Mouse (Mus musculus): ENCODE measurements around the gene Plppr3.

Plppr3 gene

DNA sequence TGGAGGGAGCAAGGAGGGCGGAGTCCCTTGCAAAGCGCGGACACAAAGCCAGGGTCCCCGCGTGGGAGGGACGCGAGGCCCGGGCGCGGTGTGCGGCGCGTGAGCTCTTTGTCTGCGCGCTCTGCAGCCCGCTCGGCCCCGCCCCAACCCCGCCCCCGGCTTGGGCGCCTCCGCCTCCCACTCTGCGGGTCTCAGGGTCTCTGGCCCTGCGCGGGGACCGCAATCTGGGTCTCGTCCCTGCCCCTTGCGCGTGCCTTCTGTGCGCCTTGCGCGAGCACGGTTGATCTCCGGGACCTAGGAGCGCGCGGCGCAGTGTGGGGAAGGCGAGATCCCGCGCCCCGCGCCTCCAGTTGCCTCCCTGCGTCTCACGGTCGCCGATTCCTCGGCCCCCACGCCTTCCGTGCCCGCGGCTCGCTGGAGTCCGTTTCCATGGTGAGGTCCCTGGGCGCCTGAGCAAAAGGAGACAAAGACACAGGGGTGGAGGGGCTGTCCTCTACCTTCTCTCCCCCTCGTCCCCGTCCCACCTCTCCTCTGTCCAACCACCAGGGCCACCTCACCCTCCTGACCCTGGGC is at the start of gene Plppr3, which contains the start of gene Prtn3:
Plppr3 (minus strand) TSS at position 345 of the 573 bp plus-strand sequence.
Prtn3 (plus strand) TSS at position 187 of the 573 bp plus-strand sequence.
- DNase-seq (ENCODE audit: low spot score in 2 of 2): no peak

DNA sequence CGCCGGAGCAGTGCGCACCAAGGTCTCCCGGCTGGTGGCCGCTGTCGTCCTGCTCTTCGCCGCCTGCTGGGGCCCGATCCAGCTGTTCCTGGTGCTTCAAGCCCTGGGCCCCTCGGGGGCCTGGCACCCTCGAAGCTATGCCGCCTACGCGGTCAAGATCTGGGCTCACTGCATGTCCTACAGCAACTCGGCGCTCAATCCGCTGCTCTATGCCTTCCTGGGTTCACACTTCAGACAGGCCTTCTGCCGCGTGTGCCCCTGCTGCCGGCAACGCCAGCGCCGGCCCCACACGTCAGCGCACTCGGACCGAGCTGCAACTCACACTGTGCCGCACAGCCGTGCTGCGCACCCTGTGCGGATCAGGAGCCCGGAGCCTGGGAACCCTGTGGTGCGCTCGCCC is 47.1 kb upstream of the Plppr3 start:
- DNase-seq (ENCODE audit: low spot score in 2 of 2): no peak

DNA sequence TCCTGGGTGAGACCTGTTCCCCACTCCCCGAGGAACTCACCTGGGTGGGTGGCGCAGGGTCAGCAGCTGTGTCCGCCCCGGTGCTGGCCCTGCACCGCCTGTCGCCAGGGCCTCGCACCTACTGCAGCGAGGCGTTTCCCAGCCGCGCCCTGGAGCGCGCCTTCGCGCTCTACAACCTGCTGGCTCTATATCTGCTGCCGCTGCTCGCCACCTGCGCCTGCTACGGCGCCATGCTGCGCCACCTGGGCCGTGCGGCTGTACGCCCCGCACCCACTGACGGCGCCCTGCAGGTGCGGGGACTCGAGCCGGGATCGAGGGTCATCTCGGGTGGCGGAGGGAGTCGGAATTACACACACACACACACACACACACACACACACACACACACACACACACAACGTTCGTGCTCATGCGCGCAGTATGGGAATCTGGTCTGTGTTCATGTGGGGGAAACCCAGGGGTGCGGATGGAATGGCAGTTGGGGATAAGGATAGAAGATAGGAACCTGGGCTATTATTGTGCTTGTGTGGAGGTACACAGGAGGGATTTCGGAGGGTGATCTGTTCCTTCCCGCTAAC is 46.6 kb upstream of the Plppr3 start, which contains the start of gene R3hdm4:
R3hdm4 (minus strand) TSS at position 251 of the 578 bp plus-strand sequence.
- no peak for DNase-seq (ENCODE audit: low spot score in 2 of 2)

DNA sequence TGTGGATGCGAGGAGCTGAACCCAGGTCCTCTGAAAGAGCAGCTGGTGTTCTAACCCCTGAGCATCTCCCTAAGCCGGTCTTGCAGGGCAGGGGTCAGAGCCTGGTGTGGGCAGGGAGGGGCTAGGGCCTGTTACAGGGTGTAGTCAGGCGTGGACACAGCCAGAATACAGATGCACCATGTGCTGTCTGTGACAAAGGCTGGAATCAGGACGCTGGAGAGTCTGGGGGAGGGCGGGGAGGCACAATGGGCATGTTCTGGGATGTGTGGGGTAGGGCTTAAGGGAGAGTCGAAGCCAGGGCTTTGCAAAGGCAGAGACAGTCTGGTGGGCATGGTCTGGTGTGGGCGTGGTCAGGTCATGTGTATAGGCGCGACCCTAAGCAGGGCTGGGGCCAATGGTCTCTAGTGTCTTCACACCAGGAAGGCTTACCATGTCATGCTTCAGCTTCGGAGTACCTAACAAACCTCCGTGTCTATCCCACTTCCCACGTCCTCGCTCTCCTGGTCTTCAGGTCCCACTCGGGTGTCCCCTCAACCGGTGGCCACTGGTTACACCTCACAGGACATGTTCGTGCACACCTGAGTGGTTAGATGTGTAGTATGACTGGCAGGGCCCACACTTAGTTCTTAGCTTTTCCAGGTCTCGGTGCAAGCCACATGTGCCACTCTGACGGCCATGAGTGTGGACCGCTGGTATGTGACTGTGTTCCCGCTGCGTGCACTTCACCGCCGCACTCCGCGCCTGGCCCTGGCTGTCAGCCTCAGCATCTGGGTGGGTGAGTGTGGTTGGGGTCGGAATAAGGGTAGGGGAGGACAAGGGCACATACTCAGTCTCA is 45.8 kb upstream of the Plppr3 start:
- no peak for DNase-seq (ENCODE audit: low spot score in 2 of 2)

DNA sequence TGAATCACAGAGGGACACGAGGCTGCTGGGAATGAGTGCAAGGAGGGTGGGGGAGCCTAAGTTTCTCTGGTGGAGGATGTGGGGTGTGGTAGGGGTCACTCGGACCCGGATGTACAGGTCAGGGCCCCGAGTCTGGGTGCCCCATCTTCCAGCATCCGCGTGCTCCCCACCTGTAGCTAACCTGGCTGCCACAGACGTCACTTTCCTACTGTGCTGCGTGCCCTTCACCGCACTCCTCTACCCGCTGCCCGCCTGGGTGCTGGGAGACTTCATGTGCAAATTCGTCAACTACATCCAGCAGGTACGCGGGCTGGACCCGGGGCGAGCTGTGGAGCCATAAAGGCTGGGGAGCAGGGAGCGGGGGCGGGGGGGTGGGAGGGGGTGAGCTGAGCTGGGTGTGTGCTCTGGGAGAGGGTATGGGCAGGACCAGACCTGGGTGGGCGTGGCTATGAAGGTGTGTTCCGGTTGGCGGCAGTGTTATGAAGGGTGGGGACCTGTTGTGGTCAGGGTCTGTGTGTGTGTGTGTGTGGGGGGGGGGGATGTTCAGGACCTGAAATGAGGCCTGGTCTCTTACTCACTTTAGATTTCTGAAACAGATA is 44.9 kb upstream of the Plppr3 start:
- no peak for DNase-seq (ENCODE audit: low spot score in 2 of 2)

DNA sequence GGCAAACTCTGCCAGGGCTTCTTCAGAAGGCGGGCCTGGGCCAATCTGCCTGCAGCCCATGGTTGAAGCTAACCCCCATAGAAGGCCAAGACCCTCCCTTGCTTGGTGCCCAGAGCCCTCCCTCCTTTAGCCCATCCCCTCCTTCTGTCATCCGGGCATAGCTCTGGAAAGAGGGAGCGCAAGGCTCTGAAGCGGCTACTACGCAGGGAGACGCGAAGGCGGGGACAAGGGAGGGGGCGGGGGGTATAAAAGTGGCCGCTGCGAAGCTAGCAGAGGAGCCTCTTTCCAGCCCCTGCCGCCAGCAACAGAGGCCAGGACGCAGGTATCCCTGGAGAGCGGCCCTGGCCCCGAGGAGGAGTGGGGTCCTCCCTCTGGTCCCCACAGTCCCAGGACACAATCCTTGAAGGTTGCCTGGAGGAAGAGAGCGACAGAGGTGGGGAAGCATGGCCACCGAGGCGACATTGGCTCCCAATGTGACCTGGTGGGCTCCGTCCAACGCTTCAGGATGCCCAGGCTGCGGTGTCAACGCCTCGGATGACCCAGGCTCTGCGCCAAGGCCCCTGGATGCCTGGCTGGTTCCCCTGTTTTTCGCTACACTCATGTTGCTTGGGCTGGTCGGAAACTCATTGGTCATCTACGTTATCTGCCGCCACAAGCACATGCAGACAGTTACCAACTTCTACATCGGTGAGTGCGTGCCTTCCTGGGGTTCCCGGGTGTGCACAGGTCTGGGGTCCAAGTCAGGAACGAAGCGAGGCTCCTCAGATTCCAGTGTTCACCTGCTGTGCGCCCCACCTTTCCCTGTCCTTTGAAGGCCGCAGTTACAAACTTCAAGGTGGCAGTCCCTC is 44.0 kb upstream of the Plppr3 start:
- DNase-seq (ENCODE audit: low spot score in 2 of 2): no peak

DNA sequence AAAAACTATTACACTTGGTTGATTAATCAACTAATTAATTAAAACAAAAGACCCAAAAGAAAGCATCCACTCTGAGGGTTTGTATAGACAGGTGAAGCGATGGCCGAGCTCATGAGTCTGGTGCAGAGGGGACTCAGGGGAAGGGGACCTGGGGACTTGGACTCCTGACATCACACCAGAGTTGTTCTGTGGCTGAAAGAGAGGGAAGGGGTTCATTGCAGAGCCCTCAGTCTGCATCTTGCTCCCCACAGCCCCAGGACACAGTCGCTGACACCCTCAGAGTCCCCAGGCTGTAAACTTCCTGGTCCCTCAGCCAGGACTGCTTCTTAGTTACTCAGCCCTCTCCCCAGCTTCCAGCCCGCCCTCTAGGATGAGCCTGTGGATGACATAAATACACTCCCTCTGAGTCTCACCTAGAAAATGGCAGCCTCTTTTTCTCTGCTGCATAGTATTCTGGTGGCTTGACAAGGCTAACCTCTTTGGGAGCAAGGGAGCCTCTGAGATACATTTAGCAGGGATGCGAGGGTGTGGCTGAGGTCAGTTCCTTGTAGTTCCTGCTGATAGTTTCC is 43.2 kb upstream of the Plppr3 start:
- DNase-seq (ENCODE audit: low spot score in 2 of 2): no peak

DNA sequence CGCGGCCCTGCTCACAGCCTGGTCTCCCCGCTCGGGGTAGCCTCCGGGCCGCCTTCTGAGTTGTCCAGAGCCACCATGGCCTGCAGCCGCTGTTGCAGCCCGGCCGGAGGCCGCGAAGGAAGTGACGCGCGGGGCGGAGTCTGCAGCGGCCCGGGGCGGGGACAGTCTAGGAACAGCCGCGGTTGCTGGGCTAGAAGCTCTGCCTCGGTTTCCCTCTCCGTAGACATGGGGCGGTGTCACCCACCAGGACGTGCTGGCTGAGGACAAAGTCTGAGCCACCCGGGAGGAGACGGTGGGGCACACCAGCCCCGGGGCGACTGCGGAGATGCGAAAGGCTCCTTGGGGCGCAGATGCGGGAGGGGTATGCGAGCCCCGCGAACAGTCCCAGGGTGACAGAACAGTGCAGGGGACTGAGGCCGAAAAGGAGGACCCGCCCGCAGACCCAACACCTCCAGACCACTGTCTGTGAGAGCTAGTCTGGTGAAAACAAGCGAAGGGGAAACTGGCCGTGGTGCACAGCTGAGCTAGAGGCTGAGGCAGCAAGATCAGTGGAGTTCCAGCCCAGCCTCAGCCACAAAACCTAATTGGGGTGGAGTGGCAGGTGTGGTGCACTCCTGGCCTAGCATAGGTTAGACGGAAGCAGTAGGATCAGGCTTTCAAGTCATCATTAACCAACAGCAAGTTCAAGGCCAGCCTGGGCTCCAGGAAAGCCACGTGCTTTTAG is 42.5 kb upstream of the Plppr3 start, which contains the start of gene Kiss1r:
Kiss1r (plus strand) TSS at position 164 of the 724 bp plus-strand sequence.
- DNase-seq (ENCODE audit: low spot score in 2 of 2): peak; percentile 82 to 89

DNA sequence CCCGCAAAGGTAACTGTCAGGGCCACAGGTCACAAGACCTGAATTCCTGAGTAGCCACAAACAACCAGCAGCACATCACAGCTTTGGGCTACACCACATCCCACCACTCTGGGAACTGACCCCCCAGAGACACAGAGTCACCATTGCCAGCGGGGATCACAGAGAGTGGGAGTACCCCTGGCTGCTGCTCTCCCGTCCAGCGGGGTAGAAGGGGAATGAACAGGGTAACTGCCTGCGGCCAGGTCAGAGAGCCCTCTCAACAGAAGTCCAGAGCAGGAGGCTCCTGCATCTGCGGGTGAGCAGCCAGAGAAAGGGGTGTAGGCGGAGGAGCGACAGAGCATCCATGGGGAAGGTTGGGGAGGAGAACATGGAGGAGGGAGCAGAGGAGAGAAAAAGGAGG is 41.6 kb upstream of the Plppr3 start:
- no peak for DNase-seq (ENCODE audit: low spot score in 2 of 2)

DNA sequence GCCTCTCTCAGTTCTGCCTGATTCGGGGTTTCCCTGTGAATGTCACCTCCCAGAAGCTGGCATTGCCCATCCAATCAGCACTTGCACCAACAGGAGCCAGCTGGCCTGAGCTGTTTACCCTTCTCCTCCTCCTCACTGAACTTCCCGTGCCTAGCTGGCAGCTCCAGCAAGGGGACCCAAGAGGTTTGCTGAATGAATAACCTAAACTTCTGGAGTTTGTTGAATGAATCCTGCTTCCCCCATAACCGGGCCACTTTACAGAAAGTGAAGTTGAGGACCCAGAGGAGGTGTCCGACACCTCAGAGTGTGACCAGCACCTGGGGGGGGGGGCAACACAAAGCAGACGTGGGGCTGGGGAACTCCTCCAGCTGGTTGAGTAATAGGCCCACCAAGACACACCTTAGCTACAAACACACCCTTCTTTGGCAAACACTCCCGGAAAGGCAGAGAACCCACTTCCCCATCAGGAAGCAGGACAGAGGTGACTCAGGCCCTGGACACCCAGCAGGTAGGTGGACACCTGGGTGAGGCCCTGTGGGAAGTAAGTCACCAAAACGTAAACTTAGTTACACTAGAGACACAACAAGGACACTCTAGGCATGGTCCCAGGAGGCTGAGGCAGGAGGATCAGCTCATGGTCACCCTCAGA is 40.6 kb upstream of the Plppr3 start:
- no peak for DNase-seq (ENCODE audit: low spot score in 2 of 2)

DNA sequence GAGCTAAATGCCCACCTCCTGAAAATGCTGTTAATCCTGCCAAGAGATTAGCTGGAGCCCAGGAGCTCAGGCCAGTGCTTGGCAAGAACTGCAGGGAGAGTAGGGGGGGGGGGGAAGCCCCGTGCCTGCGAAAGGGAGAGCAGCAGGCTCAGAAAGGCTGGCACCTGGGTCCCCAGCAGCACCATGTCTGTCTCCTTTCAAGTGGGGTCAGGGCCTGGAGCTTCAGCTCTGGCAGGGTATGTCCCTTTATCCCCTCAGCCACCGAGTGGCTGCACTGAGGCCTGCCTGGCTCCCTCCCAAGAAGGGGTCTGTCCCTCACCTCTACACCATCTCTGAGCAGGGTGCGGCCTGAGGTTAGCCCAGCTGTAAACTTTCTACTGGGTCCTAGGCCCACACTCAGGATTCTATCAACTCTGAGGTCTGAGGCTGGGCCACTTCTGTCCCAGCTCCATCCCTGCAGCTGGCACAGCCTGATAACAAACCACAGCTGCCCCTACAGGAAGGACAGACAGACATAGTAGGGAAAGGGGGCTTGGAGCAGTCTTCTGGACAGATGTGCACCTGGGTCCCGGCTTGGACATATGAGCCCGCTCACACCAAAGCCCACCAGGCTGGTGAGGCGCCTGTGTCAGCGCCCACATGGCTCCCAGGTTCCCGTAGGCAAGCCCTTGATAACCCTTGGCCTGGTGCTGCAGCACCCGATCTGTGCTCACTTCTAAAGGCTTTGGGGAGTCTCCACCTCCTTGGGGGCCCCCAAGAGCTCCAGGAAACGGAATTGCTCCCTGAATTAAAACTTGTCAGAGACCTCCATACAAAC is 39.9 kb upstream of the Plppr3 start:
- DNase-seq (ENCODE audit: low spot score in 2 of 2): no peak

DNA sequence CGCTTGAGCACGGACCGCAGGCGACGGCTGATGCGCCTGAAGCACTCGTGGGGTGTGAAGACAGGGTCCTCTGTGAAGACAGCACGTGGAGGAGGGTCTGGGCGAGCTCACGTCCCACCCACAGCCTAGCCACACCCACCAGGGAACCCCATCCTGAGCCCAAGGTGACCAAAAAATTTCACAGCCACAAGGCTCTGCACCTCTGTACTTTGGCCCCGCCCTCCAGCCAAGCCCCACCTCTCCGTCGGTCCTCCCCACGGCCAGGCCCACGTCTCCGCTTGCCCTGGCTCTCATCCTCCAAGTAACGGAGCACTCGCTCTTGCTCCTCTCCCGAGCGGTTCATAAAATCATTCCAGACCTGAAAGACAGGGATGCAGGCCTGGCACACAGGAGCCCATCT is 38.0 kb upstream of the Plppr3 start:
- no peak for DNase-seq (ENCODE audit: low spot score in 2 of 2)

DNA sequence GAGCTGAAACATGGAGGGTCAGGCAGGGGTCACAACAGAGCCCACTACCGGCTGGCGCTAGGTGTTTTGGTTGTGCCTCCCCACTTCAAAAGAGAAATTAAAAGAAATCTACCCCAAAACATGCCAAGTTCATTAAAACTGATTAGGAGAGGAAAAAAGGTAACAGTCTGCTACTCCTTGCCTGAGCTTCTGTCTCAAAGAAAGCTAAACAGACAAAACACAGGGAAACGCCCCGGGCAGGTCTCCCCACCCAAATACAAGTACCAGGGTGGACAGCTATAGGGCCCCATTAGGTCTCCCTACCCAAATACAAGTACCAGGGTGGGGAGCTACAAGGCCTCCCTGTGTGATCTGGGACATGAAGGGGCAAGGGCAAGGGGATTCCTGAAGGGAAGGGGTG is 36.1 kb upstream of the Plppr3 start, which contains the start of gene Gm26602:
Gm26602 (plus strand) TSS at position 301 of the 400 bp plus-strand sequence.
- no peak for DNase-seq (ENCODE audit: low spot score in 2 of 2)

DNA sequence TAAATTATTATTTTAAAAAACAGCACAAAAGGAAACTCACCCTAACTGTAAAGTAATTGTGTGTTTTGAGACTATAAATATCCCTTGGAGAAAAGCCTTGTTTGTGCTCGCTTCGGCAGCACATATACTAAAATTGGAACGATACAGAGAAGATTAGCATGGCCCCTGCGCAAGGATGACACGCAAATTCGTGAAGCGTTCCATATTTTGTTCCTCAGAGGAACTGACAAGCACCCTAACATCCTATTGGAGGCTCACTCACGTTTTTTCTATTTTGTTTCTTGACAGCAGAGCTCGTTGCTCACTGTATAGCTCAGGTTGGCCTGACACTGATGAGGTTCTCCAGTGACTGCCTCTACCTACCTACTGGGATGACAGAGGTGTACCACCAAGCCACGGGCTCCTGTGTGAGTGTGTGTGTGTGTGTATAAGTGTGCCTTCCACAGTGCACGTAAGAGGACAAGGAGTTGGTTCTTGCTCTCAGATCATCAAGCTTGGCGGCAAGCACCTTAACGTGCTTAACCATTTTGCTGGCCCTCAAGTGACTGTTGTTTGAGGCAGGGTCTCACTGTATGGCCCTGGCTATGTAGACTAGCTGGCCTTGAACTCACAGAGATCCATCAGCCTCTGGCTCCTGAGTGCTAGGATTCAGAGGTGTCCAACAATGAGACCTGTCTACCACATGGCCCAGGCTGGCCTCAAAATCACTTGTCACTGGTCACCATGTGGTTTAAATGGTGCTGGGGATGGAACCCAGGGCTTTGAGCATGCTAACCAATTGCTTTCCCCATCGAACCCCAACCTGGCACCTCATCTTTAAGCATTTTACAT is 34.9 kb upstream of the Plppr3 start:
- DNase-seq (ENCODE audit: low spot score in 2 of 2): peak in 1 of 2 experiments; percentile 59

DNA sequence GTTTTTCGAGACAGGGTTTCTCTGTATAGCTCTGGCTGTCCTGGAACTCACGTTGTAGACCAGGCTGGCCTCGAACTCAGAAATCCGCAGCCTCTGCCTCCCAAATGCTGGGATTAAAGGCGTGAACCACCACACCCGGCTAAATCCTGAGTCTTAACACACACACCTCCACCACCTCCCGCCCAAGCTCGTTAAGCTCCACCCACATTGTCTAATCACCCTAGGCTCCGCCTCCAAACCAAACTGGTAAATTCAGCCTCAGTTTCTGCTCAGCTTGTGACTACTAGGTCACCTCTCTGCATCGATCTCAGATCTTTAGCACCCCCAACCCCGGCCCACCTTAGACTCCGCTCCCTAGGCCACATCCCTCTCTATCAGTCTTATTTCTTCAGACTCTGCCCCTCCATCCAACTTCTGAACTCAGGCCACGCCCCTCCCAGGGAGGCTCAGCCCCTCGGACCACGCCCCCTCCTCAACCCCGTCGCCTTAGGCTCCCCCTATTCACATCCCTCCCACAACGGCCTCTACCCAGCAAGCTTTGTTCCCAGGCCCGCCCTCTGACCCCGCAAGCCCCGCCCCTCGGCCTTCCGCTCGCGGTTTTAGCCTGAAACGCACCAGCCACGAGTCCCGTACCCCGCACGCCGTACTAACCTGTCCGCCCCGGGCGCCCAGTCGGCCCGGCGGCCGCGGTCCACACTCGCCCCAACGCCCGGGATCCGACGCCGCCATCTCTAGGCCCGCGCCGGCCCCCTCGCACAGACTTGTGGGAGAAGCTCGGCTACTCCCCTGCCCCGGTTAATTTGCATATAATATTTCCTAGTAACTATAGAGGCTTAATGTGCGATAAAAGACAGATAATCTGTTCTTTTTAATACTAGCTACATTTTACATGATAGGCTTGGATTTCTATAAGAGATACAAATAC is 34.0 kb upstream of the Plppr3 start, which contains the start of gene Med16:
Med16 (minus strand) TSS at position 757 of the 925 bp plus-strand sequence.
- peak; percentile 92 to 95 for DNase-seq (ENCODE audit: low spot score in 2 of 2)

DNA sequence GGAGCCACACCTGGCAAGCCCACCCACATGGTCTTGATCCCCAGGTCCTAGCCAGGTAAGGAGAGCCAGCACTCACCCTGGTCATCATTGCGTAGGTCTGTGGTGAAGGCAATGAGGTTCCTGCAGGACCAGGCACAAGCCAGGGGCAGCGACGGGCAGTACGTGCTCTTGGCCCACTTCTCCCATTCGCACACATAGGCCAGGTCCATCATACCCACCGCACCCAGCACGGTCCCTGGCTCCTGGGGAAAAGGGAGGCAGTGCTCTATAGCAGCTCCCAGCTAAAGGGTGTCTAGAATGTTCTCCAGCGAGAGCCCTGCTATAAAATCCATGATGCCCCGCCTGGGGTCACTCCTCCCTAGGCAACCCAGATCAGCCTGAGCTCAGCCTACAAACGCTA is 33.0 kb upstream of the Plppr3 start:
- DNase-seq (ENCODE audit: low spot score in 2 of 2): no peak

DNA sequence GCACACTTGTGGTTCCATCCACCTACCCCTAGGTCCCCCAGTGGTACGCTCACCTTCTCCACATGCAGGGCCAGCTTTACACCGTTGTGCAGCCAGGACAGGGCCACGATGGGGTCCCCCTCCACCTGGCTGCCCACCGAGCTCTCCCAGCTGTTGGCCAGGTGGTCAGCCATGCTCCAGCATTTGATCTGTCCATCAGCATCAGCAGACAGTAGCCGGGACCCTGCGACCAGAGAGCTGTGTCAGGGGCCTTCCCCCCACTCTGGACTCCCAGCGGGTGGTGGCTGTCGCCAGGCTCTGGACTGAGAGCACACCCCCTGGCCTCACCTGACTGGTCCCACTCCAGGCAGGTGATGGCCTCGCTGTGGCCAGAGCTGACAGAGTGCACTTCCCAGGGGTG is 32.3 kb upstream of the Plppr3 start:
- DNase-seq (ENCODE audit: low spot score in 2 of 2): no peak
